Mouse (Mus musculus) urinary bladder, postnatal 25 days (tissue): ENCODE results near the gene Zfp598.
"Not testable (repeated sequence)": the region's sequence is repeated elsewhere in the genome, so short reads cannot be mapped to it uniquely, and the experiment has no call there.

Source experiments
- DNase-seq: peaks from one replicate; pipeline ENCODE4 v3.0.0; 2022; ENCODE audit warnings: low spot score

Gene Zfp598

DNA sequence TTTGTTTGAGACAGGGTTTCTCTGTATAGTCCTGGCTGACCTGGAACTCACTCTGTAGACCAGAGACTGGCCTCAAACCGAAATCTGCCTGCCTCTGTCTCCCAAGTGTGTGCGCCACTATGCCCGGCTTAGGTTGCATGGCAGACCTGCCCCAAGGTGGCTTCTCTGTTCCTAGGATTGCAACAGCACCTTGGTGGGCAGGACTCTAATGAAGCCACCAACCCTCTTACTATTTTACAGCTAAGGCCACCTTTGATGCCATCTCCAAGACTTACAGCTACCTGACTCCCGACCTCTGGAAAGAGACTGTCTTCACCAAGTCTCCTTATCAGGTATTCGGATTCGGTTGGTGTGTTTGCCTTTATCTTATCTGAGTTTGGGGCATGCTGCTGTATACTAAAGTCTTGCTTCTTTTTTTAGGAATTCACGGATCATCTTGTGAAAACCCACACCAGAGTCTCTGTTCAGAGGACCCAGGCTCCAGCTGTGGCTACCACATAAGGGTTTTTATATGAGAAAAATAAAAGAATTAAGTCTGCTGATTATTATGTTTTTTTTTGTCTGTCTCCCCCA lies 52.0 kb downstream of the Zfp598 start:
- DNase-seq, result not testable (repeated sequence)

DNA sequence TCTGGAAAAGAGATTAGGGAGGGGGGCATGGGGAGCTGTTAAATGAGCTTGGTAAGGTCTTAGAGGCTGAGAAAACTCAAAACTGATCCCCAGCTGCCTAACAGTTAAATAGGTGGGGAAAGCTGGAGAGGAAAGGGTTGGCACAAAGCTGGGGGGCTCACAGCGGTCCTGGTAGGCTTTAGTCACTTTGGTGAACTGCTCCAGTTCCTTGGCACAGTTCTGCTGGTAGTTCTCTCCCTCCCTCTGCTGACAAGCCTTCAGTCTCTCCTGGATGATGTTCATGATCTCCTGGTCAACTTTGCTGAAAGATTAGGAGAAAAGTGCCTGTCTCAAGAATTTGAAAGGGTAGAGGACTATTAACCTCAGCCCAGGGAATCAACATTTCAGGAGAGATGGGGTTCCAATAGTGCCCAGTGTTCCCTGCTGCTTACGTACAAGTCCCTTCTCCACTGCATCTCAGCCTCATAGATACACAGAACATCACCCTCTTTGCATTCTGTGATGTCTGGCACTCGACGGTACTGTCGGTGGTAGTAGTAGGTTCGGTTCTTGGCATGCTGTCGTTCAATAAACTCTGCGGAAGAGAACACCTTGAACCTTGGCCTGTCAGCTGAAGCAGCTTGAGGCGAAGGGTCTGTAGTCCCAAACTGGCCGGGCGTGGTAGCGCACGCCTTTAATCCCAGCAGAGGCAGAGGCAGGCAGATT lies 52.9 kb downstream of the Zfp598 start:
- no peak for DNase-seq

DNA sequence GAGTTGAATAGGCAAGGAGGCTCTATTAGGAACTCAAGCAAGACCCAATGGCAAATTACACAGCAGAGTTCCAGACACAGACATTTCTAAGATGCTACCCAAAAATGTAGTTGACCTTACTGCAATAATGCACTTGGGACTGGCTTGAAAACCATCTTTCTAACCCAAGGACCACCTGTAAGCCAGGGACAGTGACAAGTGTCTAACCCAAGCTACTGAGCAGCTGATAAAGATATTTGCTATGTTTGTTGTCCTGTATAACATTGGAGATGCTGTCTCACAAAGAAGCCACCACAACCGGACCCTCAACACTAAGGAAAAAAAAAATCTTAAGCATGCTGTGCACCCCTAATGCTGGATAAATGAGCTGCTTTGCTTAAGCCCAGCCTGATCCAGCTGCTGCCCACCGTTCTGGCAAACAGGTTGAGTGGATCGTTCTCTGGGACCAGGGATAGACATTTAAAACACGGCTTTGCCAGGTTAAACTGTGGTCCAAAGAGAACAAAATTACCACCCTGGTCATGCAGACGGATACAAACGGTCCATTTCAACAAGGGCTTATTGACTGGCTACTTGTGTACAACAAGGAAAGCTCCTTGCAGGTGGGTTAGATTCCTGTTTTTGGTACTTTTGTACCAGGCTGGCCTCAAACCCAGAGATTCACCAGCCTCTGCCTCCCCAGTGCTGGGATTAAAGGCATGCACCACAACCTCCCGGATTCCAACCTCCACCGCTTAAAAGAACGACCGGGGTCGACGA lies 53.8 kb downstream of the Zfp598 start:
- DNase-seq, result no peak

DNA sequence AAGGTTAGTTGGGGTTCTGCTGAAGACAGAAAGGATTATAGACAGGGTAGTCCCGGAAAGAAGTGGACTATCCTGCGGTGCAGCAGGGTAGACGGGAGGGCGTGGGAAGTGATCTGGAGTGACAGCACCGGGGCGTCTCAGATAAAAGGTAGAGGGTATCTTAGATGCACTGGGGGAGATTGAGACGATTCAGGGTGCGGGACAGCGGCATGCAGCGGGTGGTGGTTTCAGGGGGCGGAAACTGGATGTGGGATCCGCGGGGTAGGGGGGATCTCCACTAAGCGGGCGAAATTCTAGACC lies 54.3 kb downstream of the Zfp598 start:
- DNase-seq, result peak; percentile 37

DNA sequence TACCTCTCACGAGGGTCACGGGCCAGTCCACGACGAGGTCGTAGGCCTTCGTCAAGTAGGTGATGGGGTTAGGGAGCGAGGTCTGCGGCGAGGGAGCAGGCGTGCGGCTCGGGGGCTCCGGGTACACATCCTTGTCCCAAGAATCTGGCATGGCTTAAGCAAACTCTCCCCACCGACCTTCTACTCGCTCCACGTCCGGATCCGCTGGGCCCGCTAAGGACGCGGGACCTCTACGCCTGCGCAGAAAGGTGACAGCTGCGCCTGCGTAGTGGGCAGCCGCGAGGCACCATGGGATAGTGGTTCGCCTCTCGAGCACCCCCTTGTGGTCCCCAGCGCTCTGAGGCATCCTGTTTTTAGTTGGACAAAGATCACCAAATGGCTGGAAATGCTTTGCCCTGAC lies 54.7 kb downstream of the Zfp598 start, which contains the start of gene Ndufb10:
Ndufb10 (minus strand) TSS at position 295 of the 400 bp plus-strand sequence.
- DNase-seq, result peak; percentile 99

DNA sequence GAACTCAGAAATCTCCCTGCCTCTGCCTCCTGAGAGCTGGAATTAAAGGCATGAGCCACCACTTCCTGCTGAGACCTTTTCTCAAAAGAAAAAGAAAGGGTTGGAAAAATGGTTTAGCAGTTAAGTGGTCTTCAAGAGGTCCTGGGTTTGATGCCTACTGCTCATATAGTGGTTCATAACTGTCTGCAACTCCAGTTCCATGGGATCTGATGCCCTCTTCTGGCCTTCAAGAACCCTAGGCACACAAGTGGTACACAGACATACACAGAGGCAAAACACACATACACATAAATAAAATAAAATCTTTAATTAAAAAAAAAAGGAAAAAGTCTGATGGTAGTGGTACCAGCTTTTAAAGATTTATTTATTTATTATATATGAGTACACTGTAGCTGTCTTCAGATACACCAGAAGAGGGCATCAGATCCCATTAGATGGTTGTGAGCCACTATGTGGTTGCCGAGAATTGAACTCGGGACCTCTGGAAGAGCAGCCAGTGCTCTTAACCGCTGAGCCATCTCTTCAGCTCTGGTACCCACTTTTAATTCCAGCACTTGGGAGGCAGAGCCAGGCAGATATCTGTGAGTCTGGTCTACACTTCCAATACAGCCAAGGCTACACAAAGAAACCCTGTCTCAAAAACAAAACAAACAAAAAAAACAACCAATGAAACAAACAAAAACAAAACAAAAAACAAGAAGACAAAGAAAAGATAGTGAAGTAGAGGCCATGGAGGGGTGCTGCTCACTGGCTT lies 56.3 kb downstream of the Zfp598 start:
- DNase-seq, result no peak

DNA sequence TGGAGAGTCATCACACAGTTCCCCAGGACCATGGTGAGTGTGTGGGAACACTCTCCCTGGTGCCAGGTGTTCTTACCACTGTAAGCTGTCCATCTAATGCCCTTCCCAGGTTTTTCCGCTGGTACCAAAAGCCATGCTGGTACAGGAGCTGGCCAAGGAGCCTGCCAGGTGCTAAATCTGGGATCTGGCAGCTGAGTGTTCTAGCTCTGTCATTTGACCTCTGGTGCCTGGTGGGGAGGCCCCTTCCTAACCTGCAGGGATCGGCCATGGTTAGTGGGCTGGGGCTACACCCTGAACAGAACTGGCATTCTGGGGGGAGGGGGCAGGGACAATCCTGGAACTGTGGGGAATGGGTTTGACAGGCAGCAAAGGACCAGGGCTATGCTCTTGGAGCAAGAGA lies 58.1 kb downstream of the Zfp598 start, which contains the start of gene Rpl3l:
Rpl3l (plus strand) TSS at position 203 of the 400 bp plus-strand sequence.
- DNase-seq, result no peak

DNA sequence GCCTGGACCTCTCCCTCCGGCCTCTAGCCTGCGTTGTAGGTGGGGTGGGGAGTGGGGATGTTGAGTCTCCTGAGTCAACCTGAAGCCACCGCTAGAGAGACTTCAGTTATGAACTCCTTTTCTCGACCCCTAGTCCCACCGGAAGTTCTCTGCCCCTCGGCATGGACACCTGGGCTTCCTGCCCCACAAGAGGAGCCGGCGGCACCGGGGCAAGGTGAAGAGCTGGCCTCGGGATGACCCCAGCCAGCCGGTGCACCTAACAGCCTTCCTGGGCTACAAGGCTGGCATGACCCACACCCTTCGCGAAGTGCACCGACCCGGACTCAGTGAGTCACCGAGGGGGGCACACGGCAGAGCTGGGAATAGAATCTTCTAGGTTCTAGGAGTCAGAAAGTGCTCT lies 58.7 kb downstream of the Zfp598 start:
- no peak for DNase-seq

DNA sequence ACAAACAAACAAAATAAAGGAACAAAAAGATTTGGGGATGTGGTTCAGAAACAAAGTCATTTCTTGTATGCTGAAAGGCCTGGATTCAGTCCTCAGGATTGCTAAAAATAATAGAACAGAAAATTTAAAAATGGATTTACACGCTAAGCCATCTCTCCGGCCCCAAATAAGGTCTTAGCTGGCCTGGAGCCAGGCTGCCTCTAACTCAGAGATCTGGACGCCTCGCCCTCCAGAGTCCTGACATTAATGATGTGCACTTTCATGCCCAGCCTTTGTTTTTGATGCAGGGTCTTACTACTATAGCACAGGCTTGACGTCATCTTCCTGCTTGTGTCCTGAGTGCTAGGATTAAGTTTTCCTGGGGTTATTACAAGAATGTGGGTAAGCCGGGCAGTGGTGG lies 59.6 kb downstream of the Zfp598 start:
- DNase-seq, result no peak

DNA sequence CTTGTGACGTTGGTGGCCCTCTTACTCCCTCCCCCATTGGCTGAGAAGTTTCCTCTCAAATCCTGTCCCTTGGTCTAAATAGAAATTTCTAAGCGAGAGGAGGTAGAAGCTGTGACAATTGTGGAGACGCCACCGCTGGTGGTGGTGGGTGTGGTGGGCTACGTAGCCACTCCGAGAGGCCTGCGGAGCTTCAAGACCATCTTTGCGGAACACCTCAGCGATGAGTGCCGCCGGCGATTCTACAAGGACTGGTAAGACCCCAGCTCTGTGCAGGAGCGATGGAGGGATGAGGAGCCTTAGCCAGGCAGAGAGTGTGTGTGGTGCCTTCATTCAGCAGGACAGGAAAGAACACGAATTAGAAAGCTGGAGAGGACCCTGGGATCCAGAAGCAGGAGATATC lies 61.3 kb downstream of the Zfp598 start:
- DNase-seq, result no peak
